Comparison of ENCODE assay signal across 16 mouse cellular contexts in genomic region chr16:65823721-65824120, GRCm38 (mm10). TPM values are rescaled to one million over a fixed set of nuclear protein-coding genes. Genes with fewer than 3 reads are reported as not detected.
"Had no signal": no experiment of that assay in that cellular context is flagged by ENCODE, and none has a peak within 500 bp of the region (broad histone marks: within the 10 kb centered on the region; RNA-seq: fewer than 3 reads in every experiment).

No protein-coding gene starts in this region.

- H3K36me3 ChIP-seq: limb, embryonic 10.5 days; liver, embryonic 15.5 days; midbrain, embryonic 10.5 days; neural tube, embryonic 12.5 days had no signal

- ATAC-seq: lung, postnatal 0 days had no signal

- H3K4me3 ChIP-seq: left cerebral cortex, adult 2 months; limb, embryonic 10.5 days; liver, embryonic 15.5 days; midbrain, embryonic 10.5 days; neural tube, embryonic 12.5 days had no signal

- H3K4me2 ChIP-seq: liver, embryonic 11.5 days; liver, embryonic 15.5 days; neural tube, embryonic 12.5 days had no signal

- H3K27me3 ChIP-seq: liver, embryonic 15.5 days; neural tube, embryonic 12.5 days had no signal

- DNase-seq: kidney, adult 9 months; kidney, postnatal 14 days; lung, adult 2 months; lung, postnatal 4 days; midbrain, embryonic 14.5 days; retina, postnatal 1 day; thymus, postnatal 4 days had no signal

RNA-seq across cellular contexts. Expression of gene Vgll3, which starts 8.7 kb away (rescaled TPM):
- total RNA-seq: megakaryocyte, adult 5-6 weeks; neutrophil, adult 5-6 weeks had no signal
